Mouse (Mus musculus) cerebellum, adult 9-10 months (tissue): ENCODE results near the gene Olfr1208.

Experiments used
- DNase-seq: peaks from one replicate; pipeline ENCODE4 v3.0.0; 2022

Gene Olfr1208

DNA sequence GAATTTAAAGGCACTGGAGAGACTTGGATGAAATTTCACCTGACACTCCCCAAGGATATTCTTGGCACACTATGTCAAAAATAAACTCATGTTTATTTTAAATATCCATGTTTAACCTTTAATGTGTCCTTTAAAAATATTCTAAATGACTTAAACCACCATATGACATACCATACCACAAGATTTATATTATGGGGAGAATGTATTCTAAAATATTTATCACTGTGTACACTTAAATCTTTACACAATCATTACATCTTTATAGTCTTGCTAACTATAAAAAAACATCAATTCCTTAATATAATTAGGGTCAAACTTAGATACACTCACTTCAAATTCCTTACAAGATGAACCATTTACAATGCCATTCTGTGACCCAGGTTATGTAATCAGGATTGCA lies at the start of gene Olfr1208:
Olfr1208 (minus strand) TSS at position 101 of the 400 bp plus-strand sequence.
- DNase-seq, result no peak

DNA sequence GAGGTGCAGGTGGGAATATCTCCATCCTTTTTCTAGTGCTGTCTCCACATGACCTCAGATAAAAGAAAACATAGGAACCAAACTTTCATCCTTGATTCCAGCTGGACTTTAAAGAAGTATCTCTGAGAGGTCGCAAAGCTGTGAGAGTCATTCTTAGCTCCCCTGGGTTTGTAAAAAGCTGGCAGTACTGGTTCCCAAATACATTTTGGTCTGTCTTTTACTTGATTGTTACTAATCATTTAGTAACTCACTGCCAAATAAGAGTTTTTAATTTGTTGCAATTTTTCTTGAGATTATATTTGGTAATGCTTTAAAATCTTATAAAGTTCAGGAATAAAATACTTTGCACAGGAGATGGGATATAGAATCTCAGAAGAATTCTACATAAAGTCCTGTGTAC lies 35.9 kb upstream of the Olfr1208 start, which contains the start of gene Olfr1211:
Olfr1211 (minus strand) TSS at position 101 of the 400 bp plus-strand sequence.
- no peak for DNase-seq

DNA sequence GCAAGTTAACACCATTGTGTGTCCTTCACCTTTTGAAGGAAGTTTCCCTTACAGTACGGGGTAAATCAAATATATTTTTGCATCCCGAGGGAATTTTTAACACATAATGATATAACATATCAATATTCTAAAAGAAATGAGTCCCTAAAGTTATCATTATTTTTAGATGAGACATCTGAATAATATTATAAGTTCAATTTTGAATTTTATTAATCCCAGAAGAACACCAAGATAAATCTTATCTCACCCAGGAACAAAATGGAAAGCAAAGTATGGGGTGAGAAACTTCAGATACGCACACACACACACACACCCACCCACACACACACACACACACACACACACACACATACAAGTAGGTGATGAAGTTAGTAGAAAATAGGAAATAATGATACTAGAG lies 12.9 kb upstream of the Olfr1208 start, which contains the start of gene Olfr1209:
Olfr1209 (minus strand) TSS at position 101 of the 400 bp plus-strand sequence.
- DNase-seq, result no peak

DNA sequence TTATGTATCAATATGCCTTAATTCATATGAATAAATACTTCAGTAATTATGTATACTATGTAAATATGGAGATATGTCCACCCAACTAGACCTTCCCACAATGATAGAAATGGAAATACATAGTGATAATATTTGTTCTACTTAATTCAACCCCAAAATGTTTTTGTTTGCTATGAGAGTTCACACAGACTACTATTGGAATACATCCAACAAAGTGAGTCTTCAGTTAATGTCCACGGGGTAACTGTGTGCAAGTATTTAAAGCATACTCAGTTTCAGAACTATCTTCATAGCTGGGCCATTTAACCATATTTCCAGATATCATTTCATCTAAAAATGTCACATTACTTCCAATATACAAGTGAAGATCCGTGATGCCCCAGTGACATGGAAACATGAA lies 39.2 kb downstream of the Olfr1208 start, which contains the start of gene Olfr1206:
Olfr1206 (plus strand) TSS at position 301 of the 400 bp plus-strand sequence.
- no peak for DNase-seq

DNA sequence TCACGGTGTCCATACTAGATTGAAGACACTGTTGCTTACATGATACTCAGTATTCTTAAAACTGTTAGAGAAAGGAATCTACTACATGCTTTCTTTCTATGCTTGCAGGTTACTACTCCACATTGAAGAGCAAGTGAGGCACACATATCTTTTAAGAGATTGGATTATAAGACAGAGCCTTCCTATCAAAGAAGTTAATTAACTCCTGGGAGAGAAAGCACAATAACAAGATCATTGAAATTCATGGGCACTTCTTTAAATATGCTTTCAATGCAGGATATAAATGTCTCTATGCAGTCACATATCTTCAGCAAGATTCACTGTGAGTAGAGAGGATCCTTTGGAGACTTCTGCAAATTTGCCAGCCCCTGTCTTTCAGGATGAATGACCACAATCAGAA lies 53.1 kb downstream of the Olfr1208 start, which contains the start of gene Olfr1204:
Olfr1204 (plus strand) TSS at position 301 of the 400 bp plus-strand sequence.
- DNase-seq, result no peak
